Mouse (Mus musculus) thymus, postnatal 25 days (tissue): ENCODE measurements around the gene Kcnk12.
A peak's percentile ranks its signal among the peaks of the same experiment; 100 is the strongest.

Source experiments
- DNase-seq: peaks from one replicate; pipeline ENCODE4 v3.0.0; 2022

Gene Kcnk12

GRCm38 (mm10) chr17:87784911-87785310 lies 12.9 kb downstream of the Kcnk12 start:
- DNase-seq: no peak

DNA sequence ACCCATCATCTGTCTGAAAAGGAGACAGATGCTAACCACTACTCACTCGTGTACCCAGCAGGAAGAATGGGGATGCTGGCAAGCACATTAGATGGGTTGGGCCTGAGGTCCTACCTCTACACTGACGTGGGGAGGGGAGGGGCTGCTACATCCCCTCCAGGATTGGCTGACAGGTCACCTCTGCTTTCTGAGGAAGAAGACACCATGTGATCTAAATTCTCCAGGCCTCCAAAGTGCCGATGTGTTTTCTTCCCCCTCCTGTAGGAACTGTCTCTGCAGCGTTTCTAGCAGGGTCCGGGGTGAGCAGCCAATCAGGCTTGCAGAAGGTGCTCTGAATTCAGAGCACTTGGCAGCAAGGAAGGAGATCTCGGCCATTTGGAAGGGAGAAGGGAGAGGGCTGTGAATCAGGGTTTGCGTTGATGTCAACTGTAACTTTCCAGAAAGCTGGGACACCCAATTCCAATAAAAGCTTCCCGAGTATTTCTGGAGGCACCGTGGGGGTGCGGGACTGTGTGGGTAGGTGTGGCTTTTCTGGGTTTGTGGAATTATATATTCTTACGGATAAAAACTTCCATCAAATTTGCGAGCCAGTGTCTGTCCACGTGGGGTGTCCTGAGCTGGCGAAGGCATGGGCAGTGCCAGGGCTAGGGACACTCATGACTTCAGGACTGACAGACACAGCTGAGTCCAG lies 13.5 kb downstream of the Kcnk12 start:
- no peak for DNase-seq

GRCm38 (mm10) chr17:87781244-87781643 lies 16.6 kb downstream of the Kcnk12 start:
- no peak for DNase-seq

DNA sequence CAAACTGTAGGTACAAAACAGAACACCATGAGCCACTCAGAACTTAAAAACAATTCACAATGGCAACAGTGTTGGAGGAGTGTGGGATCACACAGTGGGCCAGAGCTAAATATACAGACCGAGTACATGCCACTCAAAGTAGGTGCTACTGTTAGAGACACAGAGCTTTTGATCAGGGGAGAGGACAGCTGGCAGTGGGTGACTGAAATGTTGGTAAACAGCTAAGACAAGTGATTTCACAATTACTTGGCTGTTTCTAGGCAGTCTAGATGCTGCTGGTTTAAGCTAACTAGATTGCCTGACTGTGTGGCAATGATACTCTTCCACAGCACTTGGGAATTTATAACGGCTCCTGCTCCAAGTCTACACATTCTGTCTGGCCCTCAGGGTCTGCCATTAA lies 17.6 kb downstream of the Kcnk12 start:
- DNase-seq: no peak

- no peak for DNase-seq
Observed at GRCm38 (mm10) chr17:87774982-87775381, 22.8 kb downstream of the Kcnk12 start.

DNA sequence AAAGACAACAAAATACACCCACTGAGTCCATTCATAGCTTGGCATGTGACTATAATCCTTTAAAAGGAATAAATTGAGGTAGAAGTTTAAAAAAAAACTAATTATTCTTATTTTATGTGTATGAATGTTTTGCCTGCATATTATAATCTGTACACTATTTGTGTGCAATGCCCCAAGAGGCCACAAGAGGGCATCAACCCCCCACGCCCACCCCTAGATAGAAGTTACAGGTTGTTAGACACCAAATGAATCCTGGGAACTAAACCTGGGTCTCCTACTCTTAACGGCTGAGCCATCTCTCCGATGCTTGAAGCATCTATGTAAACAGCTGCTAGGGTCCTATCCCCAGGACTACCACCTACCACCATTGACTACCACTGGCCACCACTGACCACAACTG lies 24.6 kb downstream of the Kcnk12 start:
- peak; percentile 5 for DNase-seq

- DNase-seq: no peak
Observed at GRCm38 (mm10) chr17:87770766-87771165, 27.0 kb downstream of the Kcnk12 start.

- no peak for DNase-seq
Observed at GRCm38 (mm10) chr17:87766888-87767287, 30.9 kb downstream of the Kcnk12 start.

DNA sequence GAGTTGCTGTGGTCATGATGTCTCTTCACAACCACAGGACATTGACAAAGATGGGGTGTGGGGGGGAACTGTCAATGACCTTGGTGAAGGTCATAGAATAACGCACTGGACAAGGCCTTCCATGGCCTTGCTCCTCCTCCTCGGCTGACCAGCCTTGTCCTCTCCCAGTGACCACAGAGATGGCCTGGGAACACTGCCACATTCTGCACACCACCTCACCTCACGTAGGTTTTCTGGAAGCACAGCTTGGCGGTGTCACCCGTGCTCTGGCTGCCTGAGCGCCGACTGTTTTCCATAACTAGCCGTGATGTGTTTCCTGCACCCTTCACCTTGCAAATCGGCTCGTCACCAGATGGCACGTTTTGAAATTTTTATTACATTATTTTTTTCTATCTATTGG lies 32.8 kb downstream of the Kcnk12 start:
- DNase-seq: no peak

DNA sequence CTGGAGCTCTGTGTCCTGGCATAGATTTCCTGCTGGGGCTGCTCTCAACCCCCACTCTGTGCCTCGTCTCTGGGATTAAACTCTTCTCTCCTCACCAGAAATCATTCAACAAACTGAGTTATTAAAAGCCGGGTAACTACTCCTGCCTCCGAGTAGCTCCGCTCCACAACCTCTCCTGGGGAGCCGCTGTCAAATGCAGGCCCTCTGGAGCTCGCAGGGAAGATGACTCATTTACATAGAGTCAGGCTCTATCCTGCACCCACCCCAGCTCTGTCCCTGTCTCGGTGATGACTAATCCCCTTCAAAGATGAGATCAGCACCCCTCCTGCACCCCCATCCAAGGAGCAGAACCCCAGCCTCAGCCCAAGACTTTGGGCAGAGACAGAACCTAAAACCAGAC lies 34.6 kb downstream of the Kcnk12 start:
- DNase-seq: no peak

- no peak for DNase-seq
Observed at GRCm38 (mm10) chr17:87760315-87760714, 37.5 kb downstream of the Kcnk12 start.

- peak; percentile 58 for DNase-seq
Observed at GRCm38 (mm10) chr17:87745926-87746888, 51.6 kb downstream of the Kcnk12 start.

- no peak for DNase-seq
Observed at GRCm38 (mm10) chr17:87744985-87745925, 52.5 kb downstream of the Kcnk12 start.

GRCm38 (mm10) chr17:87739835-87740234 lies 58.0 kb downstream of the Kcnk12 start:
- no peak for DNase-seq

DNA sequence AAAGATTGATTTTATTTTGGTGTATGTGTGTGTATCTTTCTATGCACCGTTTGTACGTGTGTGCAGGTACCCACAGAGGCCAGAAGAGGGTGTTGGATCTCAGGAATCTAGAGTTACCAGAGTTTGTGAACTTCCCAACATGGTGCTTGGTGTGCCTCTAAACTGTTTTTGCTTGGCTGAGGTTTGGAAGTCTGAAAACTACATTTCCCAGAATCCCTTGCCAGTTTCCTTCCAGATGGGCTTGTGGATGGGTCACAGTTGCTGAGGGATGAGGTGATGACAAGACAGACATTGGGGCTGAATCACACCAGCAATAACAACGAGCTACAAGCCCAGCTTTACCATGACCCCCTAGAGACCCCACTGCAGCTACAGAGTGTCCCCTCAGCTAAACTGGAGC lies 60.6 kb downstream of the Kcnk12 start:
- DNase-seq: no peak

DNA sequence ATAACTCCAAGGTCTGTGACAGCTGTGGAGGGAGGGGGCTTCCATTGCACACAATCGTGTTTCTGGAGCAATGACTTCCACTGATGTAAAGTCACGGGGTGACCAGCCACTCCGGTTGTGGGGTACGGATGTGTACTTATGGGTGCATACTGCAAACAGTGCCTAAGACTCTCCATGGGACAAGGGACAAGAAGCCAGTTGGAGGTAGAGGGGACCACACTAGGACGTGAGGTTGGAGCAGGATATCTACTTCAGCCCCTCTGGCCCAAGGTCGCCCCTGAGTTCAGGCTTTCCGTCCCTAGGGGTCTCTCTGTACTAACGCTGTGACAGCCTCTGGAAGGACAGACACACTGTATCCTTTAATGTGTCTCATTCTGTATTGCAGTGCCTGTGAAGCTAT lies 63.3 kb downstream of the Kcnk12 start:
- no peak for DNase-seq

DNA sequence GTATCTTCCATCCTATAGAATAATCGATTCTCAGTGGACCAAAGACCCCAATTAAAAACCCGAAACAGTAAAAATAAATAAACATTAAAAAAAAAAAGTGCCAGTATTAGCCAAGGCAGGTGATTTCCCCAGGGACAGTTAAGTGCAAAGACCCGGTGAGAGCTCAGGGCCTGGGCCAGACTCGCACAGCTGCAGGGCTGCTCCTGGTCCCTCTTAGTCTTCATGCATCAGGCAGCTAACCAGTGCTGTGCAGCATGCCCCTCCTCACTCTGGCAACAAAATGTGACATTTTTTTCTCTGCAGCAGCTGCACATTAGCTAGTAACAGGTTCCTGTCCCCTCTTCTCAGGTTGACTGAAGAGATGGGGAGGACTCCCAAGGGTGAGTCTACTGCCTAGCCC lies 65.8 kb downstream of the Kcnk12 start:
- DNase-seq: no peak

DNA sequence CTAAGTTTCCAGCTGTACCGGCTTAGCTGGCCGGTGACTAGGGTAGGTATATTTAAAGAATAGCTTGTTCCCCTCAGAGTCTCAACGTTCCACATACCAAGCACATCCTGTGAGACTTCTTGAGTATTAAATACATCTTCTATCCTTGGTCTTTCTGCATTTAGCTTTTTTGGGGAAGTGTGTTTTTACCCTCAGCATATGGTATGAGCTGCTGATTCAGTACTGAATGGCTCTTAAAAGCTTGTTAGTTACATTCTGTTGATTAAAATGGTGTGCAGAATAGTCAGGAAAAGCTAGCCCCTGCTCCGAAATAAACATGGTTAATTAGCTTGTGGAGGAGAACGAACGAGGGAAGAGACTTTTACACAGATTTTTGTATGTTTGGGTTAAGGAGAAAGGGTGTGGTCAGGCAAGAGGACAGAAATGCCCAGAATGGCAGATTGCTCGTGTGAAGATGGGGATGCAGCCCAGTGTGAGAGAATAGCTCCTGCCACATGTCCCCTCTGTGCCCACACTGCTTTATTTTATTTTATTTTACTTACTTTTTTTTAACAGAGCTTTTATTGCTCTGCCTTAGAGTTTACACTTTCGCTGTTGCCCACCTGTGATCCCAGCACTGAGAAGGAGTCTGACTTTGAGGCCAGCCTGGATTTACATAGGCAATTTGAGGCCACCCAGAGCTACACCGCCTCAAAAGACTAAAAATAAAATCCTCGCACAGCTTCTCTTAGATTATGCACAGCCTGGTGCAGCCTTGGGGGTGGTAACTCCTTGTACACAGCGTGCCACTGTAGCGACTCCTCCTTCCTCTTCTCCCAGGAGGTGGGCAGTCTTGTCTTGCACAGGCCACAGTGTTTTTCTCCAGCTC lies 71.1 kb downstream of the Kcnk12 start:
- no peak for DNase-seq

- DNase-seq: no peak
Observed at GRCm38 (mm10) chr17:87724727-87725126, 73.1 kb downstream of the Kcnk12 start.

DNA sequence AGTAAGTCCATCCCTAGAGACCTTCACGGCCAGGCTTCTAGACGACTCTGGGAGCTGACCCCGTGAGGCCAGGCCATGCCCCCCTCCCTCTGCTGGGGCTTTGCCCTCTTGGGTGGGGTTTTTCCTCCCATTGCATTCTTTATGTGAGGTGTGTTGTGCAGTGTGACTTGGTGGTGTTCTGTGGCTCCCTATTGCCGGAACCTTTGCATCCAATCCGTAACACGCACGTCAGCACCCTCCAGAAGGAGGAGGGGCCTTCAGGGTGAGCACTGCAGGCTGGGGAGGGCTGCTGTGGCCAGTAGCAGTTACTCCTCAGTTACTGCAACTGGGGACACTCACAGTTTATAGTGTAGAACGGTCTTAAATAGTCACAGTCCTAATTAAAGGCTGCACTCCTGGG lies 97.7 kb downstream of the Kcnk12 start:
- no peak for DNase-seq

GRCm38 (mm10) chr17:87698996-87699765 lies 98.6 kb downstream of the Kcnk12 start:
- no peak for DNase-seq
